Mouse (Mus musculus): Measurements from ENCODE around the gene Masp2.

DNA sequence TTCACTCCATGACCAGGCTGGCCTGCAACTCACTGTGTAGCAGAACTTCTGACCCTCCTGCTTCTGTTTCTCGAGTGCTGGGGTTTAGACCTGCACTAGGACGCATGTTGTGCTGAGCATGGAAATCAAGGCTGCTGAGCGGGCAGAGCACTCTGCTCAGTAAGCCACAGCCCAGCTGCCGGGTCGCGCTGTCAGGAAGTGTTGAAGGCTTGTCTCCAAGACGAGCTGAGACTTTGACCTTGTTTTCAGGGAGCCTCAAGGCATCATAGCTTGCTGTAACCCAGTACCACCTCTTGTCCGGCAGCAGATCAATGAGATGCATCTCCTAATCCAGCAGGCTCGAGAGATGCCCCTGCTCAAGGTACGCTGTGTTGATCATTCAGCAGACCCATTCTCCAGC, 32.2 kb upstream of the Masp2 start:
- no peak for TF ChIP-seq POLR2A (IDR thresholded peaks at IDR 0.05; ENCODE audit: low read depth, low read length)
- no peak for TF ChIP-seq CTCF (IDR thresholded peaks at IDR 0.05; ENCODE audit: extremely low read depth, insufficient read depth, insufficient read length, insufficient replicate concordance)
